Mouse (Mus musculus) adrenal gland, adult (tissue): ENCODE results near the gene Olfr791.

Source experiments
- DNase-seq, 2 experiments: peaks; one replicate each; pipeline ENCODE4 v3.0.0; 2022 to 2023; ENCODE audit warnings: low spot score in 1 of 2; ENCODE audit not compliant: inconsistent age in 2 of 2

The Olfr791 gene

GRCm38 (mm10) chr10:129521492-129521891, at the start of gene Olfr791:
Gene Olfr791 (plus strand): TSS chr10:129521792.
- no peak for DNase-seq

- no peak for DNase-seq
Measured at GRCm38 (mm10) chr10:129473256-129473655, 48.3 kb upstream of the Olfr791 start.

- DNase-seq, result peak in 1 of 2 experiments; percentile 6
Measured at GRCm38 (mm10) chr10:129473723-129474122, 47.9 kb upstream of the Olfr791 start.

DNA sequence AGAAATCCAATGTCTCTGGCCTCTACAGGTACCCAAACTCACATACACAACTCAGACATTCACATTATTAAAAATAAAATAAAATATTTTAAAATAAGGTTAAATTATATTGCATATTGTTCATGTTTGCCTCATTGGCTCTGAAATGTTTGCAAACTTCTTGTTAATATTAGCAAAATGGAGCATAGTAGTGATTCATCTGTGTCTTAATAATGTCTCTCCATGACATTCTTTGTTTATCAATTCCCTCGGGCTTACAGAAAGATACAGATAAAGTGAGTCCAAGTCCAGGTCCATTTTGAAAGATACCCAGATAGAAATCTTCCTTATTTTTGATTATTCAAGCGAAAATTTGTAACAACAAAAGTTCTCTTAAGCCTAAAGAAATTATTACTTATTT, 37.1 kb upstream of the Olfr791 start, which contains the start of gene Olfr789:
TSS of gene Olfr789 (plus strand) at position 301 of the 400 bp plus-strand sequence.
- DNase-seq, result no peak

DNA sequence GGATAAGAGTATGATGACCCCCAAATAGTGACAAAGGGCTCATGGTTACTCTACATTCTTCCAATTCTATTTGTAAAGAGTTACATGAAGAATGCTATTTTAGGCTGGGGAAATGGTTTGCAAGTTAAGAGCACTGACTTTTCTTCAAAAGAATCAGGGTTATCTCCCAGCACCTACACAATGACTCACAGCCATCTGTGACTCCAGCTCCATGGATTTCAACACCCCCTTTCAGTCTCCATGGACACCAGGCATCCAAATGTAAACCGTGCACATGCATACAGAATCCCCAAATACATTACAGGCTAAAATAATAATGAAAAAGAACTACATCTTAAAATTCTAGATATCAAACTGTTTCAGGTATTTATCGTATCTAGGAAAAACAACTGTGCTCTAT, 31.5 kb upstream of the Olfr791 start:
- DNase-seq, result no peak

- no peak for DNase-seq
Measured at GRCm38 (mm10) chr10:129498192-129498591, 23.4 kb upstream of the Olfr791 start, which contains the start of gene Olfr790. Gene Olfr790 (plus strand): TSS chr10:129498492.

- DNase-seq, result no peak
Measured at GRCm38 (mm10) chr10:129538862-129539261, 17.3 kb downstream of the Olfr791 start, which contains the start of gene Olfr792. Gene Olfr792 (plus strand): TSS chr10:129539162.

- peak in 1 of 2 experiments; percentile 25 for DNase-seq
Measured at GRCm38 (mm10) chr10:129549354-129549753, 27.8 kb downstream of the Olfr791 start.

DNA sequence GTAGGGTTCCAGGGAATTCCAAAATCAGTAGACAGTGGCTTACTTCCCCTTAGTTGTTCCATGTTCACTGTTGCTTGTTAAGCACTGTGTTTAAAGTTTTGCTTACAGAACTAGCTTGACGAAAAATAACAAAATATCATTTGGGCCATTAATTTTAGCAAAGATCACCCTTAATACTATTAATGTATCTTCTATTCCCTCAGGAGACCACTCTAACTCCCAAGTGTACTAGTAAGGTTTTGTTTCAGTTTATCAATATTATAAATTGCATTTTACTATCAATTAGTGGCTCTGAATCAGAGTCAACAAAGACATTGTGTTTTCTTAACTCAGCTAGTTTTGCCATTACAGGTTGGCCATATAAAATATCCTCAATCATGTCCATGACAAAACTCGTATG, 45.8 kb downstream of the Olfr791 start, which contains the start of gene Olfr794:
TSS of gene Olfr794 (plus strand) at position 301 of the 400 bp plus-strand sequence.
- DNase-seq, result no peak

DNA sequence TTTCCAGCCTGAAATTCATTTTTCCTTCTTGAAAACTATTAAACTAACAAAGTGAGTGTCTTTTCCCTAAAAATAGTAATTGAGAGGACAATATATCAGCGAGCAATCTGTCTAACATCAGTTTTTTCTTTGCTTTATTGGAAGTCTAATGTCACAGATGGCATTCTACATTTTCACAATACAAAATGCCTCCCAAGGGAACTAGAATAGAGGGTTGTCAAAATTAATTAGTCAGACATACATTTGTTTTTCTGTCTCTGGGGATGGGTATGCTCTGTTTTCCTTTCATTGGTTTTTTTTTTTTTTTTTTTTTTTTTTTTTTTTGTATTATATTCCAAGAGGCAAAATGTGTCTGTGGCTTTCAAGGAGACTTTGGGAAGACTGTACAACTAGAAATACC, 55.5 kb downstream of the Olfr791 start:
- DNase-seq, result no peak
